In genomic region chr3:9605784-9606706, GRCm38 (mm10) we compare ENCODE assay signal across 13 mouse cellular contexts. TPM values are rescaled to one million over a fixed set of nuclear protein-coding genes. Genes with fewer than 3 reads are reported as not detected.
A peak's percentile ranks its signal among the peaks of the same experiment; 100 is the strongest.
DNase-seq lines count a peak whose midpoint lies in the region; ATAC-seq lines count a peak whose summit lies in the region.
"Had no signal": no experiment of that assay in that cellular context is flagged by ENCODE, and none has a peak within 500 bp of the region (broad histone marks: within the 10 kb centered on the region; RNA-seq: fewer than 3 reads in every experiment).

No protein-coding gene starts in this region.

- no peak overlapping the region; the same call in 1 of the 2 replicates for H3K27ac ChIP-seq in kidney, embryonic 14.5 days (ENCODE audit: low read depth, low read length)
- H3K27ac ChIP-seq in embryonic facial prominence, embryonic 11.5 days (replicated peaks; ENCODE audit: low read depth, low read length): no peak overlapping the region
- H3K27ac ChIP-seq: embryonic facial prominence, embryonic 15.5 days; left cerebral cortex, adult 2 months; midbrain, embryonic 12.5 days had no signal

- no peak overlapping the region for H3K9ac ChIP-seq in kidney, embryonic 14.5 days (ENCODE audit: low read depth, low read length)
- H3K9ac ChIP-seq in embryonic facial prominence, embryonic 11.5 days (replicated peaks; ENCODE audit: low read length): no peak overlapping the region; the same call in 1 of the 2 replicates
- H3K9ac ChIP-seq: embryonic facial prominence, embryonic 15.5 days; midbrain, embryonic 12.5 days had no signal

- ATAC-seq in kidney, embryonic 14.5 days (ENCODE audit: low FRiP score, low TSS enrichment): no peak
- ATAC-seq in embryonic facial prominence, embryonic 11.5 days (replicated peaks; ENCODE audit: insufficient number of reproducible peaks, low FRiP score, low TSS enrichment, low read depth): no peak
- peak; percentile 68; the same call in 1 of the 2 replicates for ATAC-seq in monocyte, adult 5-6 weeks (replicated peaks; ENCODE audit: insufficient number of reproducible peaks, low FRiP score, low TSS enrichment, poor library complexity, severe bottlenecking)
- ATAC-seq in activated CD4-positive, CD25-positive, alpha-beta regulatory T cell, adult 4 months: no peak

- no peaks in the 10 kb centered on the region for H3K9me3 ChIP-seq in kidney, embryonic 14.5 days (ENCODE audit: control insufficient read depth, low read length)
- no peaks in the 10 kb centered on the region for H3K9me3 ChIP-seq in embryonic facial prominence, embryonic 11.5 days (replicated peaks; ENCODE audit: control insufficient read depth, low read length)
- H3K9me3 ChIP-seq: embryonic facial prominence, embryonic 15.5 days; midbrain, embryonic 12.5 days had no signal

- WGBS in kidney, embryonic 14.5 days: 32% methylated on average over 11 of the region's 11 CpGs
- WGBS in embryonic facial prominence, embryonic 11.5 days: 26% methylated on average over 11 of the region's 11 CpGs

- H3K27me3 ChIP-seq in kidney, embryonic 14.5 days (ENCODE audit: control insufficient read depth, insufficient read depth, low read length): no peaks in the 10 kb centered on the region
- no peaks in the 10 kb centered on the region for H3K27me3 ChIP-seq in embryonic facial prominence, embryonic 11.5 days (ENCODE audit: control insufficient read depth, insufficient read depth, low read length)
- H3K27me3 ChIP-seq: embryonic facial prominence, embryonic 15.5 days had no signal

- DNase-seq in kidney, adult 18-20 months: peak; percentile 33
- DNase-seq in embryonic facial prominence, embryonic 11.5 days (ENCODE audit: low spot score): no peak
- DNase-seq in kidney, postnatal 36 days: peak; percentile 34 to 46
- DNase-seq in yolk sac, embryonic 10.5 days (ENCODE audit: low spot score): no peak
- no peak for DNase-seq in frontal cortex, postnatal 36 days (ENCODE audit: low spot score in 2 of 2)
- DNase-seq: heart, postnatal 36 days; thymus, postnatal 25 days had no signal

- no peaks in the 10 kb centered on the region; the same call in 1 of the 2 replicates for H3K36me3 ChIP-seq in kidney, embryonic 14.5 days (ENCODE audit: control insufficient read depth, insufficient read depth, low read length)
- H3K36me3 ChIP-seq in embryonic facial prominence, embryonic 11.5 days (replicated peaks; ENCODE audit: control insufficient read depth, insufficient read depth, low read depth, low read length): no peaks in the 10 kb centered on the region
- H3K36me3 ChIP-seq: embryonic facial prominence, embryonic 15.5 days; midbrain, embryonic 12.5 days had no signal

- H3K4me2 ChIP-seq in kidney, embryonic 14.5 days (replicated peaks; ENCODE audit: low read depth, low read length): no peak overlapping the region
- H3K4me2 ChIP-seq in embryonic facial prominence, embryonic 11.5 days (ENCODE audit: low read depth, low read length): peak overlapping the region; percentile 25; the same call in 1 of the 2 replicates
- H3K4me2 ChIP-seq: embryonic facial prominence, embryonic 15.5 days; midbrain, embryonic 12.5 days had no signal

- H3K4me3 ChIP-seq in kidney, embryonic 14.5 days (ENCODE audit: low read length): no peak overlapping the region
- no peak overlapping the region for H3K4me3 ChIP-seq in embryonic facial prominence, embryonic 11.5 days (ENCODE audit: low read depth, low read length)
- H3K4me3 ChIP-seq: embryonic facial prominence, embryonic 15.5 days; left cerebral cortex, adult 2 months; midbrain, embryonic 12.5 days had no signal

- H3K4me1 ChIP-seq in kidney, embryonic 14.5 days (ENCODE audit: control insufficient read depth, insufficient read depth, low read length): peaks cover 34% of the 10 kb centered on the region
- no peaks in the 10 kb centered on the region for H3K4me1 ChIP-seq in embryonic facial prominence, embryonic 11.5 days (ENCODE audit: control insufficient read depth, insufficient read depth, low read length)

RNA-seq across cellular contexts. Expression of gene Zfp704, which starts 3.8 kb away (rescaled TPM):
- 11.7 and 14.8 TPM in 2 replicates for polyA plus RNA-seq in kidney, embryonic 14.5 days (2014; fragmentation: Nextera tagmentation; extraction: Ambion mirVana)
- polyA plus RNA-seq in embryonic facial prominence, embryonic 11.5 days (2014; fragmentation: Nextera tagmentation; extraction: Ambion mirVana): 6.9 and 7.0 TPM in 2 replicates
- total RNA-seq in monocyte, adult 5-6 weeks (2017): 0.78 to 2.9 TPM (median 2.5 TPM) in 3 replicates
- 1 to 10 TPM in 1 of 2 experiments, under 1 TPM in 1; 0.83 to 1.0 TPM for polyA plus RNA-seq in activated CD4-positive, CD25-positive, alpha-beta regulatory T cell, adult 4 months (2017; shearing (Covaris generic))

Comparison
In these comparisons a context has a peak if more than half of its experiments do, and no peak if none do; other contexts are left out.
1. DNase-seq: peak in kidney, adult 18-20 months (single experiment) and kidney, postnatal 36 days (2 of 2); none in embryonic facial prominence, embryonic 11.5 days (single experiment), yolk sac, embryonic 10.5 days (single experiment) and frontal cortex, postnatal 36 days (0 of 2).